Mouse (Mus musculus): ENCODE data around the gene Cdkn1c. TPM values are rescaled to one million over a fixed set of nuclear protein-coding genes. Genes with fewer than 3 reads are reported as not detected.

Cdkn1c gene
- polyA plus RNA-seq, 1 experiment from 2014 or later, result 617 TPM

GRCm38 (mm10) chr7:143466099-143466677 lies 5.3 kb upstream of the Cdkn1c start:
- H3K27me3 ChIP-seq (replicated peaks; ENCODE audit: control insufficient read depth, insufficient read depth, low read length), result peaks cover 21% of the 10 kb centered on the region
- DNase-seq (ENCODE audit: low spot score) (peak; percentile 77), ATAC-seq (replicated peaks; ENCODE audit: low FRiP score) (no peak)
- no peak overlapping the region for H3K27ac ChIP-seq (ENCODE audit: low read depth, low read length)
- whole genome bisulfite sequencing, result 30% methylated on average over 14 of the region's 14 CpGs
- H3K36me3 ChIP-seq (ENCODE audit: control insufficient read depth, insufficient read depth, low read length), result no peaks in the 10 kb centered on the region
- no peak overlapping the region for H3K4me2 ChIP-seq
- peaks cover 4% of the 10 kb centered on the region; the same call in 1 of the 2 replicates for H3K9me3 ChIP-seq (ENCODE audit: control insufficient read depth, low read length)
- H3K4me3 ChIP-seq (ENCODE audit: low read depth, low read length), result no peak overlapping the region
- peaks cover 2% of the 10 kb centered on the region; the same call in 1 of the 2 replicates for H3K4me1 ChIP-seq (replicated peaks; ENCODE audit: control insufficient read depth, insufficient read depth, low read length)
- H3K9ac ChIP-seq (ENCODE audit: low read depth, low read length), result no peak overlapping the region

- Histone ChIP-seq H3K27ac (ENCODE audit: low read depth, low read length) (peak overlapping the region; percentile 39; the same call in 1 of the 2 replicates), H3K36me3 (ENCODE audit: control insufficient read depth, insufficient read depth, low read length) (no peaks in the 10 kb centered on the region), H3K9me3 (ENCODE audit: control insufficient read depth, low read length) (peaks cover 17% of the 10 kb centered on the region), H3K4me1 (replicated peaks; ENCODE audit: control insufficient read depth, insufficient read depth, low read length) (peaks cover 2% of the 10 kb centered on the region; the same call in 1 of the 2 replicates), H3K9ac (ENCODE audit: low read depth, low read length) (peak overlapping the region; percentile 32; the same call in 1 of the 2 replicates), H3K4me3 (ENCODE audit: low read depth, low read length) (peak overlapping the region; percentile 34), H3K27me3 (replicated peaks; ENCODE audit: control insufficient read depth, insufficient read depth, low read length) (peaks cover 29% of the 10 kb centered on the region), H3K4me2 (peak overlapping the region; percentile 70)
- 21% methylated on average over 56 of the region's 56 CpGs for WGBS
- ATAC-seq (replicated peaks; ENCODE audit: low FRiP score), result no peak
- DNase-seq (ENCODE audit: low spot score), result no peak
Observed at GRCm38 (mm10) chr7:143464811-143465560, 4.1 kb upstream of the Cdkn1c start.

GRCm38 (mm10) chr7:143463865-143464415 lies 3.1 kb upstream of the Cdkn1c start:
- 22% methylated on average over 11 of the region's 11 CpGs for WGBS
- H3K36me3 ChIP-seq (ENCODE audit: control insufficient read depth, insufficient read depth, low read length), result no peaks in the 10 kb centered on the region
- H3K4me3 ChIP-seq (ENCODE audit: low read depth, low read length), result no peak overlapping the region
- no peak overlapping the region for H3K9ac ChIP-seq (ENCODE audit: low read depth, low read length)
- H3K4me1 ChIP-seq (replicated peaks; ENCODE audit: control insufficient read depth, insufficient read depth, low read length), result peaks cover 2% of the 10 kb centered on the region; the same call in 1 of the 2 replicates
- H3K27ac ChIP-seq (ENCODE audit: low read depth, low read length), result no peak overlapping the region
- ATAC-seq (replicated peaks; ENCODE audit: low FRiP score), result no peak
- peaks cover 27% of the 10 kb centered on the region for H3K9me3 ChIP-seq (ENCODE audit: control insufficient read depth, low read length)
- H3K4me2 ChIP-seq, result no peak overlapping the region
- peaks cover 40% of the 10 kb centered on the region for H3K27me3 ChIP-seq (replicated peaks; ENCODE audit: control insufficient read depth, insufficient read depth, low read length)
- DNase-seq (ENCODE audit: low spot score), result no peak

- peaks cover 52% of the 10 kb centered on the region for H3K27me3 ChIP-seq (replicated peaks; ENCODE audit: control insufficient read depth, insufficient read depth, low read length)
- H3K4me3 ChIP-seq (ENCODE audit: low read depth, low read length), result no peak overlapping the region
- 76% methylated on average over 5 of the region's 5 CpGs for WGBS
- no peak overlapping the region for H3K9ac ChIP-seq (ENCODE audit: low read depth, low read length)
- H3K27ac ChIP-seq (ENCODE audit: low read depth, low read length), result no peak overlapping the region
- no peak for ATAC-seq (replicated peaks; ENCODE audit: low FRiP score)
- H3K4me1 ChIP-seq (replicated peaks; ENCODE audit: control insufficient read depth, insufficient read depth, low read length), result peaks cover 2% of the 10 kb centered on the region; the same call in 1 of the 2 replicates
- H3K9me3 ChIP-seq (ENCODE audit: control insufficient read depth, low read length), result peaks cover 29% of the 10 kb centered on the region
- no peak overlapping the region for H3K4me2 ChIP-seq
- no peaks in the 10 kb centered on the region for H3K36me3 ChIP-seq (ENCODE audit: control insufficient read depth, insufficient read depth, low read length)
- no peak for DNase-seq (ENCODE audit: low spot score)
Observed at GRCm38 (mm10) chr7:143462516-143462915, 1.7 kb upstream of the Cdkn1c start.

- Histone ChIP-seq H3K4me1 (replicated peaks; ENCODE audit: control insufficient read depth, insufficient read depth, low read length) (peaks cover 2% of the 10 kb centered on the region; the same call in 1 of the 2 replicates), H3K36me3 (ENCODE audit: control insufficient read depth, insufficient read depth, low read length) (no peaks in the 10 kb centered on the region), H3K9ac (ENCODE audit: low read depth, low read length) (no peak overlapping the region), H3K27me3 (replicated peaks; ENCODE audit: control insufficient read depth, insufficient read depth, low read length) (peaks cover 57% of the 10 kb centered on the region), H3K27ac (ENCODE audit: low read depth, low read length) (no peak overlapping the region), H3K9me3 (ENCODE audit: control insufficient read depth, low read length) (peaks cover 29% of the 10 kb centered on the region), H3K4me2 (no peak overlapping the region), H3K4me3 (ENCODE audit: low read depth, low read length) (no peak overlapping the region)
- WGBS, result 40% methylated on average over 11 of the region's 11 CpGs
- no peak for ATAC-seq (replicated peaks; ENCODE audit: low FRiP score)
- DNase-seq (ENCODE audit: low spot score), result no peak
Observed at GRCm38 (mm10) chr7:143461920-143462319, 1.1 kb upstream of the Cdkn1c start.

- H3K27ac ChIP-seq (ENCODE audit: low read depth, low read length), result no peak overlapping the region
- WGBS, result 23% methylated on average over 19 of the region's 32 CpGs
- H3K4me2 ChIP-seq, result peak overlapping the region; percentile 56
- no peak overlapping the region for H3K9ac ChIP-seq (ENCODE audit: low read depth, low read length)
- DNase-seq (ENCODE audit: low spot score) (no peak), ATAC-seq (replicated peaks; ENCODE audit: low FRiP score) (peak; percentile 33; the same call in 1 of the 2 replicates)
- H3K4me1 ChIP-seq (replicated peaks; ENCODE audit: control insufficient read depth, insufficient read depth, low read length), result peaks cover 2% of the 10 kb centered on the region; the same call in 1 of the 2 replicates
- no peaks in the 10 kb centered on the region for H3K36me3 ChIP-seq (ENCODE audit: control insufficient read depth, insufficient read depth, low read length)
- H3K27me3 ChIP-seq (replicated peaks; ENCODE audit: control insufficient read depth, insufficient read depth, low read length), result peaks cover 58% of the 10 kb centered on the region
- peak overlapping the region; percentile 8 for H3K4me3 ChIP-seq (ENCODE audit: low read depth, low read length)
- peaks cover 29% of the 10 kb centered on the region for H3K9me3 ChIP-seq (ENCODE audit: control insufficient read depth, low read length)
Observed at GRCm38 (mm10) chr7:143461294-143461870, 532 bp upstream of the Cdkn1c start.

- Histone ChIP-seq H3K27me3 (replicated peaks; ENCODE audit: control insufficient read depth, insufficient read depth, low read length) (peaks cover 56% of the 10 kb centered on the region), H3K4me1 (replicated peaks; ENCODE audit: control insufficient read depth, insufficient read depth, low read length) (peaks cover 2% of the 10 kb centered on the region; the same call in 1 of the 2 replicates), H3K4me3 (ENCODE audit: low read depth, low read length) (peak overlapping the region; percentile 58), H3K9ac (ENCODE audit: low read depth, low read length) (peak overlapping the region; percentile 63), H3K9me3 (ENCODE audit: control insufficient read depth, low read length) (peaks cover 29% of the 10 kb centered on the region), H3K36me3 (ENCODE audit: control insufficient read depth, insufficient read depth, low read length) (no peaks in the 10 kb centered on the region), H3K27ac (ENCODE audit: low read depth, low read length) (peak overlapping the region; percentile 64), H3K4me2 (peak overlapping the region; percentile 61)
- DNase-seq (ENCODE audit: low spot score), result no peak
- ATAC-seq (replicated peaks; ENCODE audit: low FRiP score), result no peak; the same call in 1 of the 2 replicates
- 35% methylated on average over 60 of the region's 60 CpGs for WGBS
Observed at GRCm38 (mm10) chr7:143460217-143460834, 524 bp downstream of the Cdkn1c start.
